Mouse (Mus musculus) MEL-GATA-1-ER (cell line): Measurements from ENCODE around the gene Pkp1.

ENCODE experiments used
- DNase-seq: peaks from one replicate; pipeline ENCODE4 v3.0.0-alpha.2; 2012; ENCODE audit warnings: low read depth; ENCODE audit errors: extremely low read depth

The Pkp1 gene

DNA sequence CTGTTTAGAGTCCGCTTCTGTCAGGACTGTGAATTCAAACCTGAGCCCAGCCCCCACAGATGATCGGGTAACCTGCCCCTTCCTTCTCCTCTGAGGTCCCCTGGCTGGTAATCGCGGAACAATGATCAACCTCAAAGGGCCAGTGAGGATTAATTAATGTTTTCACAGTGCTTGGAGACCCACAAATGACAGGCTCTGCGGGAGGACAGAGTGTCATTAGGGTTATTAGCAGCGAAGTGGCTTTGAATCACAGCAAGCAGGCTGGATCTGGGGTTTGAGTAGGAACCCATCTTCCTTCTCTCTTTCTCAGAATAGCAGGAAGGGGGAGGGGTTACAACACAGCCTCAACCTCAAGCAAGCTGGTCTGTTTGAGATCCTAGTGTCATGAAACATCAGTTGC, 9.6 kb downstream of the Pkp1 start:
- DNase-seq: no peak

DNA sequence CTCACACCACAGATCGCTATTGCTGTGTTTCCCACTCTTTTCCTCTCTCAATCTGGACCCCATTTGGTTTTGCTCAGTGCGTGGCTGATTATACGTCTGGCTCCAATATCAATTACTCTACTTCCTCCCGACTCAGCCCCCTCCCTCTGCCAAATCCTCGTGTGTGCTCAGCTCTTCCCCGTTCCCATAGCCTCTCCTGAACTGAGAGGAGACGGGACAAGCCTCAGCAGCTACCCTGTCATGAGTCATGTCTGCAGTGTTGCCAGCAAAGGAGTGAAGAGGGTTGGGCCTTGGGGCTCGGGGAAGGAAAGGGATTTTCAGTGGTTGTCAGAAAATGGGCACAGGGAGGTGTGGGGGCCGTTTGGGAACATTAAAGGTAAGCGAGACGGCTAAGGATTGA, 12.3 kb downstream of the Pkp1 start:
- DNase-seq: no peak

DNA sequence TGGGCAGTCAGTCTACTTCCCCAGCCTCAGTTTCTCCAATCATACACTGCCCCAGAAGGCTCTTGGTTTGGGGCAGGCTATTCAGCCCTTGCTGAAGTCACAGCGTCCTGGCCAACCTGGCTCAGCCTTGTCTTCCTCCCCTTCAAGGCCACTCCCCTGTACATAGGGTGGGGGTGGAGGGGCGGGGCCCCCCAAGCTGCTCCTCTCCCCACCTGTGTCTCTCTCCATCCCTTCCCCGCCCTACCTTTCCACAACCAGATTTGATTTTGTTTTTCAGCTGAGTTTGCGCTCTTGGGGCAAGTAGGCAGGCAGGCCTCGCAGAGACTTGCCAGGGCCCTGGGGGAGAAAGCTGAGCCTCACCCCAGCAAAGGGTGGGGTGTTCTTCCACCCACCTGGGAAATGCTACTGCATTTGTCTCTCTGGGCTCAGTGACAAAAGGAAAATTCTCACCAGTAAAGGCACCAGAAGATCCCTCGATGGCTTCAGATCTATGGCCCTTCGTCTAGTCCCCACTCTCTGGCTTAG, 19.0 kb downstream of the Pkp1 start:
- DNase-seq: no peak

DNA sequence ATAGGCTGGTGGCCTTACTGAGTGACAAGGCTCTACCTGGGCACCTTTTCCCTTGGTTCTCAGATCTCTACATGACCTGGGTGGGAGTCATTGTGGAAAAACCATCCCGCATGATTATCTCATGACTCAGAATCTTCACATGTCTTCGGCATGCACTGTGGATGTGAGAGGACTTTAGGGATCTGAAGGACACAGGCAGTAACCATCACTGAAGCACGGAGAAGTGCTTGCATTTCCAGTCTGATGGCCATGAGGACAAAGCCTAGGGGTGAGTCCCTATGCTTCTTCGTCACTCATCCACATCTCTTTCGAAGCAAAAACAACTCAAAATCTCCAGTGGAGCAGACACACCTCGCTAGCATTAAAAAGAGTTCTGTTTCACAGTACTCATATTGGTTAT, 19.7 kb downstream of the Pkp1 start:
- no peak for DNase-seq

DNA sequence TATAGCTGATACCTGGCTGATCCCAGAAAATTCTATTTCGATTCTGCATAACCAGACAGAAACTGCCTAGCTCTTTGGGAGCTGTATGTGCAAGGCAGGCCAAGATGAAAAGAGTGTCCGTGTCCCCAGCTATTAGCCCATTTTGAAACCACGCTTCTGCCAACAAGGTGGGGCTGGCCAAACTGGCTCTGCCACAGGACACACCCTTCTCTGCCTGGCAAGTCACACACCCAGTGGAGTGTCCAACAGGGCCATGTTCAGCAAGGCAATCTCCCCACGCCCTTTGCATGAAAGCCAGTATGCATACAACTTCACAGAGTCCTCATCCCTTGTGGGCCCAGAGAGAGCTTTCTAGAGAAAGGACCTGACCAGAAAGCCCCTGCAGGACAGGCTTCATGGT, 23.6 kb downstream of the Pkp1 start:
- no peak for DNase-seq

DNA sequence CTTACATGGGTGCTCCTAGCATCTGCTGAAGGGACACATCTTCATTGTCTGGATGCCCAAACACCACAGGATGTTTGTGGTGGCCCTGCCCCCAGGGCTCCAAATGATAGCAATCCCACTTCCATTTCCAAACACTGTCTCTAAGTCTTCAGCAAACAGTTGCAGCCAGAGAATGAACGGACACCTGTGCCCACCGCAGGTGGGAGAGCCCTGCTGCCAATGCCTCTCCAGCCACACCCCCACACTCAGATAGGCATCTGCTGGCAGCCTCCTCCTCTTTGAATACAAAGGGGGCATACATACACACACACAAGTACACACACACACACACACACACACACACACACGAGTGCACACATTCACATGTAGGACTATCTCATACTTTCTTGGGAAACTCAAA, 25.6 kb downstream of the Pkp1 start:
- no peak for DNase-seq

DNA sequence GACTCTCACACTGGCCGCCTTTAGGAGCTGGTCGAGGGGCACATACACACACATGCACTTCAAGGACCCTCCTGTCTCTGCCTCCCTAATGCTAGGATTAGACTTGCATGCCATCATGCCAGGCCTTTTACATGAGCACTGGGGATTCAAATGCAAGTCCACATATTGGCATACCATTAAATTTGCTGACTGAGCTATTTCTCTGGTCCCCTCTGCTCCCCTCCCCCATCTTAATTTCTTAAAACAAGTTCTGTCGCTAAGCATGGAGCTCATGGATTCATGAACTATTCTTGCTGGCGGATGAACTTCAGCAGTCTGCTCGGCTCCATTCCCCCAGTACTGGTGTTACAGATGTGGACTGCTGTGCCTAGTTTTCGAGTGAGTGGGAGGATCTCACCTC, 26.2 kb downstream of the Pkp1 start:
- no peak for DNase-seq

DNA sequence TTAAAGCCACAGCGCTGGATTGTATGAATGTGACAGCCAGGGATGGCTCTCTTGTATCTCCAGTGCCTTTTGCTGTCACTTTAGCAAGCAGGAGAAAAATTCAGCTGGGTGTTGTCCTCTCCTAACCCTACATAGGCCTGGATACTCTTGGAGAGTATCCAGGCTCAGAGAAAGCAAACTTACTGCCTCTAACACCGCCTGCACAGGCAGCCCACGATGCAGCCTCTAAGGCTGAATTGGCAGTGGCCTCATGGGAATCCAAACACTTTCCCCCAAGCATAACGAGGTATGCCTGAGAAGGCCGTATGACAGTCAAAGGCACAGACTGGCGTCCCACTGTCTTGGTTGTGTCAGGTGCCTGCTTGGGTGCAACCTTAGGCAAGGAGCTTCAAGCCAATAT, 26.8 kb downstream of the Pkp1 start:
- no peak for DNase-seq

DNA sequence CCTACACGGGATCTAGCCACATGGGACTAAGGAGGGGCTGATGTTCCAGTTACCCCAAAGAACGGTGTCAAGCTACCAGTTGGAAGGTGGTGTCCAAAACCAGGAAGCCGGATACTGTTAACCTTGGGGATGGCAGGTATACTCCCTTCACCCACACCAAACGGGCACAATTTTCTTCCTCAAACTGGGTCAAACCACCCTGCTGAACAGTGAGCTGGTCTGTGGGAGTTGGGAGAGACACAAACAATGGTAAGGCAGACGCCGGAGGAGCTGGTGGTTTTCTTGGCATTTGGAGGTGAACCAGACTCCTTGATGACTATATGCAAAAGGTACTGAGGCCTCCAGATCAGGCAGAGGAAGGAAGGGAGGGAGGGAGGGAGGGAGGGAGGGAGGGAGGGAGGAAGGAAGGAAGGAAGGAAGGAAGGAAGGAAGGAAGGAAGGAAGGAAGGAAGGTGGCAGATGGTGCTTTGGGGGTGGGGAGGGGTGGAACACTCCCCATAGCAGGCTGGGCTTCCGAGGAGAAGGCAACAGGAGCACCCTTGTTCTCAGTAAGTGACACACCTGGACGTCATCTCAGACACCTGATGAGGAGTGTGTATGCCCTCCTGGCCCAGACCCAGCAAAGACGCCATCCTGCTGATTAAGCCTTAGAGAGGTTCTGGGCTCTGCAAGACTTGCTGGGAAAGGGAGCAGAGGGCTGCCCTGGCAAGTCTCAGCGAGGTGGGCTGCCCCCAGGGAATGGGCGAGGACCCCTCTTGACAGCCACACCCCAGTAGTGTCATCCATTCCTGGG, 27.4 kb downstream of the Pkp1 start:
- no peak for DNase-seq

DNA sequence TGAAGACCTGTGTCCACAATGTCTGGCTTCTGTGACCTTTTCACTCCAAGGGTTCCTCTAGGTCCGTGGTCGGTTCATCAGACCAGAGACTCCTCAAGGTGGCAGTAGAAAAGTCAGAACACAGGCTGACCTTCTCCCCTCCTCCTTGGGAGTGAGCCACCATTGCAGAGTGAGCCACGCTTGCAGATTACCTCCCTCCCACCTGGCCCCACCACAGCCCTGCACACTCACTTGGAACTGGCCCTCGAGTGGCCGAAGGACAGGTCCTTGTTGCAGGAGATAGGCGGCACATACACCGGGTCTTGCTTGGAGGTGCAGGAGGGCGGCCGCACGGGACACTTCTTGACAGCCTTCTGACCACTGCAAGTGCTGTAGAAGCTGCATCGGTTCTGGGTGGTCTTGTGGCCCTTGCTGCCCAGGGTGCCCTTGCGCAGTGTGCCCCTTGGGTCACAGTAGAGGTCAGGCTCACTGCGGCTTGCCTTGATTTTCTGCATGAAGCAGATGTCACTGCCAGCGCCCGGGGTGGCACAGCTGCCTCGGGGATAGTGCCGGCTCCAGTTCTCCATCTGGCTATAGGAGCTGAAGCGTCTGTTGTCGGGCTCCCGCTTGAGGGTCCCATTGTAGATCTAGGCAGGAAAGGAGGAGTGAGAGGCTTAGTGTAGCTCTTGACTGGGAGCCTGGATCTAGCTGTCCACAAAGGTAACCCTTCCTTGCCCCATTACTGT, 29.4 kb downstream of the Pkp1 start:
- no peak for DNase-seq

DNA sequence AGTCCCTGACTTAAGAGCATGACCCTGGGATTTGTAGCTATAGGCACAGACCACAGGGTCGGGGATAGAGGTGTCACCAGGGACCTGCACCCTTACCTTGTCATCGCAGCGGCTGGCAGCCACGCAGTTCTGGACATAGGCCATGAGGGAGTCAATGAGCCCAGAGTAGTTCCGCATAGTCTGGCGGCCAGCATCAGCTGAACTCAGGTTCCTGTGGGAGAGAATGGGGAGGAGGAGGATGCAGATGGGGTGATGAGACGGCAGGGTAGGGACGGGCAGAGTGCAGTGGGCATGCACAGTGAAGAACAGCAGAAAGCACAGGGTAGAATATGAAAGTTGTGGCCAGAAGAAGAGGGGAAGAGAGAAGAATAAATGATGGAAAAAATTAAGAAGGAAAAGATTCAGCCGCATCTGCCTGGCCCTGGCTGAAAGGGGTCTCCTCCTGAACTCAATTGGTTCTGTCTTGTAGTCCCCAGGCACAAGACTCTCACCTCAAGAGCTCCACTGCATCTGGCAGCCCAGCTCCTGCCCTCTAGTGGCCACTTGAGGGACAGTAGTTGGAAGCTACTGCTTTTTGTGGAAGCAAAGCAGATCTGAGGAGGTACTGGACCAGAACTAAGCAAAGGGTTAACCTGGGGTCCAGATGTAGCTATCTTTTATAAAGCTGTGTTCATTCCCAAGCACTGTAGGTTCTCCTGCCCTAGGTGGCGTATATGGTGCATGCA, 36.5 kb downstream of the Pkp1 start:
- peak; percentile 28 for DNase-seq

DNA sequence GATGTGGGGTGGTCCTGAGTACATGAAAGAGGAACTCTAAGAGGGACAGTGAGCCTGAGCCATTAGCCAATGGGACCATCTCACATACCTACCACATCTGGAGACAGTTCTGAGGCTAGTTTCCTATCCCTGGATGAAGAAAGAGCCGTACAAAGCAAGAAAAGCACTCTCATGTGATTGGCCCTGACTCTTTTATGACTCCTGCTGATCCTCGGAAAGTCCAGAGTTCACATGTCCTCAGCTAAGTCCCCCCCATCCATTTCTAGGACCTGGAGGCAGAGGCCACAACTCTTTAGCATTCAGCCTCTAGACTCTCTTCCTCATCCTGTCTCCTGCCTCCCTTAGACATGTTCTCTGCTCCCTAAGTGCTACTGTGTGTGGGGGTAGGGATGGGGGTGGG, 41.8 kb downstream of the Pkp1 start:
- no peak for DNase-seq

DNA sequence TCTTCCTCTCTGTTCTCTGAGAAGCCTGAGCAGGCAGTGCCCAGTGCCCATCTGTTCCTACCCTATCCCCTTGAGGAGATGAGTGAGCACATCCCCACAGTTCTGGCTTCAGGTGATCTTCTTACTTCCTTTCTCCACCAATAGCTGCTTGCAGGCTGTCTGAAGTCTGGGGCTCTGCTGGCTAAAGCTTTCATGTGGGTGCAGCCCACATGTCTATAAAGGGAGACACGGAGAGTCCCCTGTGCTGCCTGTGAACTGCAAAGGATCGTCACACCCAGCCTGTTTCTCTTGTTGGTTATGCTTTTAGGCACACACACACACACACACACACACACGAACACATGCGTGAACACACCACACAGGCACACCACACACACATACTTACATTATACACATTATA, 46.0 kb downstream of the Pkp1 start:
- DNase-seq: no peak

DNA sequence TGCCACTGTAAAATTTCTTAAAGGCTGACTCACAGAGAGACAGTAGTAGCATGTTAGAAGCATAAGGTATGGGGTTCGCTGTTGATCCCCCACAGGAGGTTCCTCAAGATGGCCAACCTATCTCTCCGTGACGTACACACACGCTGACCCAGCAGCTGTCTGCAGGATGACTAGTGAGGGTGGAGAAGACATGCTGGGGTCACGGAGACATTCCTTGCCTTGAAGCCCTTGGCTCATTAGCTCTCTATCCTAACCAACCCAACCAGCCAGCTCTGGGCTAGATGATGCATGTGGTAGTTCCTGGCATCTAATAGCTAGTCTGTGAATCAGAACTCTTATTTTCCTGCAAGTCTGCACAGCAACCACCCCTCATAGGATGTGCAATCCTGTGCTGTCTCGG, 50.4 kb downstream of the Pkp1 start:
- DNase-seq: no peak

DNA sequence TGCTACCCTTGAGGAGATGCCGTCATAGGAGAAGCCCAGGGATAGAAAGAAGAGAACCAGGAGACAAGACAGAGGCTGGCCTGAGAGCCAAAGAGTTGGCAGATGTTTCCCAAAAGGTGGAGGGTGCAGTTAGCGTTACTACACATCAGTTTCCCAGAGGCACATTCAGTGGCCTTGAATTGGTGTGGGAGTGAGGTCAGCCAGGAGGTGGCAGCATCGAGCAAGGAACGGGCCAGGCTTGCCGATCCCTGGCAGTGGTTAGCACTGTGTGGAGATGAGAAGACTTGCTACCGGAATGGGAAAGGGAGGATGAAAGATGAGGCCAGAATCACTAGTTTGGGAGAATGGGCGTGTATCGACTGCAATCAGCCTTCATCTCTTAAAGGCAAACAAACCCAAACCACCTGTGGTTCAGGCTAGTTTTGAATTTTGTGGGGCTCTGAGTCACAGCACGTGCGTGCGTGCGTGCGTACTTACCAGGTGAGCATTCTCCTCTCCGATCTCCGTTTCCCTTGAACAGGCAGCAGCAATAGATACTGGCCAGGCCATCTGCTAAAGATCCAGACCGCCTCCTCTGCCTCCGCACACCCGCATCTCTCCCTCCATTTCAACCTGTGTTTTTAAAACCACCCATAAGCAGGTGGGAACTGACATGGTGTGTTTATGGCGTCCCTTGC, 53.4 kb downstream of the Pkp1 start:
- peak; percentile 29 for DNase-seq

DNA sequence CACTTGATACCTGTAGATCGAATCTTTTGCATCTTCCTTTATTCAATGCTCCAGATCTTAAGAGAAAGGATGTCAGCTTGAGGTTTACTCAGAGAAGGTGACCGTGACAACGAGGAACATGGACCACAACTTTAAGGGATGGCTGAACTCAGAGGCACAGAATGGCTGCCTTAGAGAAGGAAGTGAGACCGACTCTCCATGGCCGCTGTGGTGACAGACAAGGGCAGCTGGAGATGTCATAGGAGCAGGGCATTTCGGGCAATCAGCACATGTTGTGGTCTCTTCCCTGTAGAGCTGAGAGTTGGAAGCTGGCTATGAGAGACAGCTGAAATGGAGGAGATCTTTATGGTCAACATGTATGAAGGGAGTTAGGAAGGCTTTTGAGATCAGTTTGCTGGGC, 54.2 kb downstream of the Pkp1 start:
- DNase-seq: no peak

DNA sequence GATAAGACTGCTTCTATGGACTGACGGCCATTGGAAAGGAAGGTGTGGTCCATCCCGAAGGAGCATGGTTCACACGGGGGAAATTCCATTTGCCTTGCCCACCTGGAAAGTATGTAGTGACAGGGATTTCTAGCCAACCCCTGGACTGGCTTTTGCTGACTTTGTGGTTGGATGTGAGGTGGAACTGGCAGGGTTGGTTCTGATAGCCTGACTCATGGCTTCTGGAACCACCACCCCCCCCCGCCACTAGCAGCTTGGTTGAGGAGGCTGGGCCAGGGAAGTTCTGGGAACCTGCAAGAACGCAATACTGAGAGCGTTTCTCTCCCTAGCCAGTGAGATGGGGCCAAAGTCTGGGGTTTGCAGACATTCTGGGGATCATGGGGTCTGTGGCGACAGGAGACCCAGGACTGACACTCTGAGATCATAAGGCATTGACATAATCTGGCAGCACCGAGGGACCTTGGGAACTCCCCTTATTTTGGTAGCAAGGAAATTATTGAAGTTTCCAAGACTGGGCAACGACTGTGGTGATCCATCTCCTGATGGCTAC, 55.1 kb downstream of the Pkp1 start:
- no peak for DNase-seq

DNA sequence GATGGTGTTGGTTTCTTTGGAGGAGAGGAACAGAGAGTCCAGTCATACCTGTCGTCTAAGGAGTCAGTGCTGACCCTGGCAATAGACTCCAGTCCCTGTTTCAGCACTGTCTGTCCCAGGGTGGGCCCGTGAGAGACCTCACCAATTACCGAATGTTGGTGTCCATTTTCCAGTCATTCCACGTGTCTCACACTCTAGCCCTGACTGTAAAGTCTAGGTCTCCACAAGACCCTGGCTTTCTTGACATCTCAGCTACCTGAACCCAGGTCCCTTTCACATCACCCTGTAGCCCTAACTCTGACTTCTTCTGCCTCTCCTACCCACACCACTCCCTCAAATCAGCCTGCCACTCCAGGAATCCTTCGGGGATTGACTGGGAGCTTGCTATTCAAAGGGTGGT, 56.4 kb downstream of the Pkp1 start:
- no peak for DNase-seq

DNA sequence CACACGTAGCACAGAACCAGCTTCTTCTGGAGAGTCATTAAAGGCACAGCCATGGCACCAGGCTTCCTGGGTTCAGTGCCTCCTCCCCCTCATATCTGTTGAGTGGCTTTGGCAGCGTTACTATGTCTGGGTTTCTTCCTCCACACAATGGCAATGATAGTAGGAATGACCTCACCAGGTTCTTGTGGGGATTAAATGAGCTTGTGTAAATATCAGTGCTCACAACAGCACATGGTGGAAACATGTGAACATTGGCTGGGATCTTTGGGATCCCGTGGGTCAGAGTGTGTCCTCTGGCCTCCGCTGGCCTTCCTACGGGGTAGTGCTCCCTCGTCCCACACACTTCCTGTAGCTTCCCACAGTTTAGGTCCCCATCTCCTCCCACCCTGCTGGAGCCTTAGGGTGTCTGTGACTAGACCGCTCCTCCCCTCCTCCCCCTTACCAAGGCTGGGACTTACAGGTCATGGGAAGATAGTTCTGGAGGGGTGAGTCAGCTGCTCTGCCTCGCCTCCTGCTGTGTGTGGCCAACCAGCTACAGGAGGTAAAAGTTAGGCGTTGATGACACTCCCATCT, 56.9 kb downstream of the Pkp1 start:
- no peak for DNase-seq

DNA sequence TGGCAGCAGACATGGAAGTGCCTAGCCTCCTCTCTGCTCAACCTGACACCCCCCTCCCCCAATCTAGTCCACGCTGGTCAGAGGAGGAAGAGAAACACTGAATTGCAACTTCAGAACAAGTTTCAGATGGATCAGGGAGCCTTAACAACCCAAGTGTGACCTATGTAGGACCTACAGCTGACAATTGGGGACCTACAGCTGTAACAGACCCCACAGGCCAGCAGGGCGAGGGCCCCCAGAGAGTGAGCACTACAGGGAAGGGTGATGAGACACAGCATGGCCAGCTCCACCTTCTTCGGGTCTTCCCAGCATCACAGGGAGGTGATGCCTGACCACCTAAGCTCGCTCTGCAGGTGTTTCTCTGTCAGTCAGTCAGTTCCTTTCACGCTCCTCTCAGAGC, 57.9 kb downstream of the Pkp1 start:
- no peak for DNase-seq

DNA sequence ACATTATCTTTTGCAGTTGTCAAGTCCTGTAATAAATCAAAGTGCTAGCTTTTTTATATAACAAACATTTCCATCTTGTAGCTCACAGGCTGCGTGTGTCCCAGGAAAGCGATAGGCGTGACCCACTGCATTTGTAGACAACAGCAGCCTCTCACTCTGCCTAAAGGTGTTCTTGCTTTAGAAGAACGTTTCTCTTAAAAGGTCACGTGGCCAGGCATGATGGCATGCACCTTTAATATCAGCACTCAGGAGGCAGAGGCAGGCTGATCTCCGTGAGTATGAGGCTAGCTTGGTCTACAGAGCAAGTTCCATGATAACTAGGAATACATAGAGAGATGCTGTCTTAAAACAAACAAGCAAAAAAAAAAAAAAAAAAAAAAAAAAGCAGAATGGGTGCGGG, 60.5 kb downstream of the Pkp1 start:
- no peak for DNase-seq
